Mouse (Mus musculus) cerebellum, adult 11 months (tissue): ENCODE data around the gene Olfr149.
"Not testable (repeated sequence)": the region's sequence is repeated elsewhere in the genome, so short reads cannot be mapped to it uniquely, and the experiment has no call there.

ENCODE experiments used
- DNase-seq: peaks from one replicate; pipeline ENCODE4 v3.0.0; 2022

Olfr149 gene

GRCm38 (mm10) chr9:39707017-39707416 is at the start of gene Olfr149:
TSS of gene Olfr149 (minus strand) at chr9:39707117.
- no peak for DNase-seq

GRCm38 (mm10) chr9:39746428-39746827 is 39.5 kb upstream of the Olfr149 start:
- no peak for DNase-seq

DNA sequence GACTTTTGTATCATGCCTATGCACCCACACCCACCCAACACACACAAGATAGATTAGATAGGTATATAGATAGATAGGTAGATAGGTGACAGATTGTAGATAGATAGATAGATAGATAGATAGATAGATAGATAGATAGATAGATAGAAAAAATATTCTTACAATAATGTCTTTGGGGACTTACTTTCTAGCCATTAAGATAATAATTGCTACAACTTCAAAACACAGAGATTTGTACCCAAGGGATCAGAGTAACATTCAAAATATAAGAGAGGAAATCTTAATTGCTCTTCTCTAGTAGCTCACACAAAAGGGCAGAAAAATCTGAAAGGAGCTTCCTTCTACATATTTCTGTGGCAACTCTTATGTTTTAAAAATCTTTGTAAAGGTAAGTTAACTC is 39.0 kb upstream of the Olfr149 start, which contains the start of gene Olfr967:
Gene Olfr967 (plus strand): TSS at position 301 of the 400 bp plus-strand sequence.
- no peak for DNase-seq

DNA sequence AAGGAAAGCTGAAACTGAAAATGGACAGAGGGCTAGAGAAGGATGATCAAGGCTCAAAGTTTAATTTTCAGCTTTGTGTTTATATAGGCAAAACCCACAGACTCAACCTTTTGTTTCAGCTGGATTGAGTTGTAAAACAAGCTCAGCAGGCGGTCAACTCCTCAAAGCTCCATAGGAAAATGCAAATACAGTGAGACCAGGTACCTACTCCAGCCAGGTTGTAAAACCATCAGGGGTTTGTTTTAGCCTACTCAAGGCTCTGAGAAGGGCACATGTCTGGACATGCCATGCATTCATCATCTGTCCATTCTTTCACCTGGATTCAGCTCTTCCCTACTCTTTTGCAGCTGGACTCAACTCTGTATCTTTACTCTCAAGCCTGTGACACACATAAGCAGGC is 33.8 kb upstream of the Olfr149 start:
- no peak for DNase-seq

- no peak for DNase-seq
Observed at GRCm38 (mm10) chr9:39730678-39731077, 23.8 kb upstream of the Olfr149 start, which contains the start of gene Olfr150. TSS of gene Olfr150 (plus strand) at chr9:39730978.

DNA sequence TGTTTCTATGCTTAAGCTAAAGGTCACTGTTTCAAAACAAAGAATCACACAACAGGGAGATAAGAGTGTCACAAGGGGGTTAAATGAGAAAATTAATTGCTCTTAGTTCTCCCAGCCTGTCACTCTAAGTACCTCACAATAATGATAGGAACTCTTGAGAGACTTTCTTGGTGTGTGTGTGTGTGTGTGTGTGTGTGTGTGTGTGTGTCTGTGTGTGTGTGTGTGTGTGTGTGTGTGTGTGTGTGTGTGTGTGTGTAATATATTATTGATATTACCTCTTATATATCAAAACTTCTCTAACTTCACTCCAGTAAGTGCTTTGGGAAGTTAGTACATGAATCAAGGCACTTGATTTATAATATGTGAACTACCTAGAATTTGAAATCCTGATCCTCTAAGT is 4.1 kb upstream of the Olfr149 start, which contains the start of gene Olfr965:
Gene Olfr965 (plus strand): TSS at position 301 of the 400 bp plus-strand sequence.
- DNase-seq: no peak

DNA sequence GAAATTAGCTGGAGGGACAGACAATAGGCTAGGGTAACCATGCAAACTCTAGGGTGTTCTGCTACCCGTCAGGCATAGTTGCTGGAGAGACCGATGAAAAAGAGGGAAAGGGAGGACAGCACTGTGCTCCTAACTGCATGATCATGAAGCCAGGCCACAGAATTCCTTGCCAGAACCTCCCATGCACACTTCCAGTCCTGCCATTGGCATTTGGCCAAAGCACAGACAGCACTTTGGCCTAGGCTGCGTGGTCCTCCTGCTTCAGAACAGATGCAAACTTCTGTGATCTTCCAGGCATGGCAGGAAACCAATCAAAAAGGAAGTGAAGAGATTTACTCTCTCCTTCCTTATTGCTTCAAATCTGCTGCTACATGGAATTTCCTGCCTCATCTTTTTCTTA is 2.0 kb upstream of the Olfr149 start:
- no peak for DNase-seq

- not testable (repeated sequence) for DNase-seq
Observed at GRCm38 (mm10) chr9:39701123-39701522, 5.8 kb downstream of the Olfr149 start.

GRCm38 (mm10) chr9:39679280-39679679 is 27.6 kb downstream of the Olfr149 start:
- no peak for DNase-seq

DNA sequence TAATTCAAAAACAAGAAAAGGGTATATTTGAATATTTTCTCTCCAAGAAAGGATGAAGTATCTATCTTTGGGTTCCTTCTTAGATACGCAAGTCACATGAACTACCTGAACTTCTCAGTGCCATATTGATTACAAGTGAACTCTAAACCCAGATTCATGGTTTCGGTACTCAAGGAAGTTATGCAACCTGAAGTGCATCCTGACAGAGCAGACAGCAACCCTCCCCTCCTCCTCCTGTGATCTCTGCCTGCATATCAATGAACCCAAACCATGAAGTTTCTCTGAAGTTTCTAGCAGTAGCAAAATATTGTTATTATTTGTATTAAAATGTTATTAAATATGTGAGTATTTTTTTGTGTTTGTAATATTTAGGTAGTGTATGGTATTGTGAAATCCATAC is 28.4 kb downstream of the Olfr149 start:
- no peak for DNase-seq

- DNase-seq: no peak
Observed at GRCm38 (mm10) chr9:39674820-39675219, 32.1 kb downstream of the Olfr149 start.

GRCm38 (mm10) chr9:39669723-39670122 is 37.2 kb downstream of the Olfr149 start:
- no peak for DNase-seq

- no peak for DNase-seq
Observed at GRCm38 (mm10) chr9:39666905-39667304, 40.0 kb downstream of the Olfr149 start, which contains the start of gene Olfr963. TSS of gene Olfr963 (plus strand) at chr9:39667205.

- DNase-seq: no peak
Observed at GRCm38 (mm10) chr9:39654756-39655396, 52.0 kb downstream of the Olfr149 start.
